Mouse (Mus musculus) mesoderm, embryonic 11.5 days (tissue): ENCODE data around the gene Tia1.

Experiments used
- DNase-seq: peaks from one replicate; pipeline ENCODE4 v3.0.0-alpha.2; 2012; ENCODE audit warnings: low read depth, low spot score

Gene Tia1

GRCm38 (mm10) chr6:86385362-86386104 is 18.5 kb upstream of the Tia1 start:
- DNase-seq, result no peak

GRCm38 (mm10) chr6:86387313-86387712 is 16.7 kb upstream of the Tia1 start:
- DNase-seq, result no peak

GRCm38 (mm10) chr6:86388461-86388860 is 15.6 kb upstream of the Tia1 start:
- DNase-seq, result no peak

GRCm38 (mm10) chr6:86391326-86391725 is 12.7 kb upstream of the Tia1 start:
- no peak for DNase-seq

GRCm38 (mm10) chr6:86393187-86393586 is 10.8 kb upstream of the Tia1 start:
- no peak for DNase-seq

GRCm38 (mm10) chr6:86394078-86394720 is 9.8 kb upstream of the Tia1 start:
- no peak for DNase-seq

GRCm38 (mm10) chr6:86395021-86395420 is 9.0 kb upstream of the Tia1 start:
- no peak for DNase-seq

GRCm38 (mm10) chr6:86395969-86396368 is 8.1 kb upstream of the Tia1 start:
- no peak for DNase-seq

- peak; percentile 88 for DNase-seq
Observed at GRCm38 (mm10) chr6:86396581-86397256, 7.3 kb upstream of the Tia1 start, which contains the start of gene Pcyox1. Gene Pcyox1, minus strand, starts transcription at chr6:86397154.

- no peak for DNase-seq
Observed at GRCm38 (mm10) chr6:86397257-86397980, 6.6 kb upstream of the Tia1 start.

GRCm38 (mm10) chr6:86398986-86399385 is 5.0 kb upstream of the Tia1 start:
- DNase-seq, result no peak

GRCm38 (mm10) chr6:86399995-86400394 is 4.0 kb upstream of the Tia1 start:
- DNase-seq, result no peak

- peak; percentile 74 for DNase-seq
Observed at GRCm38 (mm10) chr6:86400972-86401371, 3.0 kb upstream of the Tia1 start.

- DNase-seq, result no peak
Observed at GRCm38 (mm10) chr6:86402681-86403607, 1.1 kb upstream of the Tia1 start.

- peak; percentile 88 for DNase-seq
Observed at GRCm38 (mm10) chr6:86403728-86404099, 305 bp upstream of the Tia1 start.

- peak; percentile 31 for DNase-seq
Observed at GRCm38 (mm10) chr6:86404996-86405395, 977 bp downstream of the Tia1 start.

- no peak for DNase-seq
Observed at GRCm38 (mm10) chr6:86406306-86406705, 2.3 kb downstream of the Tia1 start.

GRCm38 (mm10) chr6:86418711-86419110 is 14.7 kb downstream of the Tia1 start:
- DNase-seq, result no peak

- no peak for DNase-seq
Observed at GRCm38 (mm10) chr6:86419239-86419638, 15.2 kb downstream of the Tia1 start.

- DNase-seq, result peak; percentile 53
Observed at GRCm38 (mm10) chr6:86420491-86420890, 16.5 kb downstream of the Tia1 start.

- no peak for DNase-seq
Observed at GRCm38 (mm10) chr6:86426358-86426757, 22.3 kb downstream of the Tia1 start, which contains the start of gene Gm44790. Gene Gm44790, plus strand, starts transcription at chr6:86426658.
